Mouse (Mus musculus) cerebellum, adult 2 months (tissue): ENCODE measurements around the gene Hectd4.

Experiments used
- CTCF ChIP-seq: fragments of 200-500 bp; IDR thresholded peaks from 2 replicates; pipeline ENCODE4 v1.5.1; 2011; ENCODE audit warnings: low read depth, mild to moderate bottlenecking, control low read depth, low read length, moderate library complexity, borderline replicate concordance; ENCODE audit not compliant: insufficient read depth
- POLR2A ChIP-seq: fragments of 200-500 bp; IDR thresholded peaks from 2 replicates; pipeline ENCODE4 v1.6.1; 2011; ENCODE audit warnings: low read length, control low read depth, borderline replicate concordance; ENCODE audit not compliant: insufficient read depth

DNA sequence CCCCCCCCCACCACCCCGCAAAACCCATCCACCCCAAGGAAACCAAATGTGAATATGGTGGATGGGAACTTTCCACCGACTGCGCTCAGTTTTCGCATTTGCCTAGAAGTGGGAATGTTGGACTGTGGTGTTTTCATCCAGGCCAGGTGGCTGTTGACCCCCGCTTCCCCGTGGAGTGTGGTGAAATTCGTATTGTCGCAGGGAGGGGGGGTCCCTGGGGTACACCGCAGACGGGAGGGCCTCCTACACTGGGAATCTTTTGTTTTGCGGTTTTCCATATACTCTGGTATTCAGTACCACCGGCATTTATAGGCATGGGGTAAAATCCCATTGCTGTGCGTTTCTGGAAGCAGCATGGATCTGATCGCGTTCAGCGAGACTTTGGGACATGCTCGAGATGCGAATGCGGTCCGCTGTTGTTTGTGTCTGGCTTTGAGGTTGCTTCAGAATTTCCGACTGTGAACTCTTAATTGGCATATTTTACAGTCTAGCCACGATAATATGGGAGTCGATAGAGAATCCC is 1.4 kb downstream of the Hectd4 start:
- TF ChIP-seq CTCF (no peak), POLR2A (no peak)
